Mouse (Mus musculus) activated CD4-positive, CD25-positive, alpha-beta regulatory T cell, adult 9 weeks (primary cell): ENCODE measurements around the gene Sh2d1a. TPM values are rescaled to one million over a fixed set of nuclear protein-coding genes. Genes with fewer than 3 reads are reported as not detected.

Source experiments
- polyA plus RNA-seq: library from polyadenylated mRNA; unstranded; fragments of 100-300 nt; shearing (Covaris generic); gene quantifications from one replicate; pipeline ENCODE4 v1.2.1, GENCODE M21; 2017

The Sh2d1a gene
- polyA plus RNA-seq, result 326 TPM

GRCm38 (mm10) chrX:42502291-42503043 is at the start of gene Sh2d1a:
Gene Sh2d1a, plus strand, starts transcription at chrX:42502453.

GRCm38 (mm10) chrX:42489446-42489845 is 12.8 kb upstream of the Sh2d1a start, which contains the start of gene Tex13c2:
Gene Tex13c2, plus strand, starts transcription at chrX:42489691.

Other genes with a start within 250 kb of the Sh2d1a start
- 0.94 TPM for gene Tex13c2, start 12.8 kb upstream of the Sh2d1a start, polyA plus RNA-seq